Mouse (Mus musculus) midbrain, embryonic 10.5 days (tissue): Measurements from ENCODE around the gene Rsl24d1. TPM values are rescaled to one million over a fixed set of nuclear protein-coding genes. Genes with fewer than 3 reads are reported as not detected.
A peak's percentile ranks its signal among the peaks of the same experiment; 100 is the strongest.
"Not testable (repeated sequence)": the region's sequence is repeated elsewhere in the genome, so short reads cannot be mapped to it uniquely, and the experiment has no call there.

ENCODE experiments used
- DNase-seq: peaks from one replicate; pipeline ENCODE4 v3.0.0-alpha.2; 2017; ENCODE audit warnings: low spot score
- H3K27ac ChIP-seq: fragments of 300-500 bp; sonication (generic); replicated peaks from 2 replicates; pipeline ENCODE4 v1.5.1; 2016; ENCODE audit warnings: mild to moderate bottlenecking
- H3K27me3 ChIP-seq: fragments of 300-500 bp; sonication (generic); 2 replicates; pipeline ENCODE4 v1.6.1; 2016; ENCODE audit warnings: low read depth, mild to moderate bottlenecking; ENCODE audit not compliant: poor library complexity, severe bottlenecking
- H3K36me3 ChIP-seq: fragments of 300-500 bp; sonication (generic); 2 replicates; pipeline ENCODE4 v1.6.1; 2016; ENCODE audit warnings: mild to moderate bottlenecking, moderate library complexity
- H3K4me1 ChIP-seq: fragments of 300-500 bp; sonication (generic); 2 replicates; pipeline ENCODE4 v1.6.1; 2016
- H3K4me3 ChIP-seq: fragments of 300-500 bp; sonication (generic); 2 replicates; pipeline ENCODE4 v1.5.1; 2016; ENCODE audit warnings: mild to moderate bottlenecking, moderate library complexity
- H3K9me3 ChIP-seq: fragments of 300-500 bp; sonication (generic); replicated peaks from 2 replicates; pipeline ENCODE4 v1.6.1; 2016; ENCODE audit warnings: mild to moderate bottlenecking
- WGBS: fragments of 180-500 bp; shearing (Covaris S2); methylation state at CpG from one replicate; pipeline ENCODE4 v1.1.7; 2016; 5-methylcytosine and 5-hydroxymethylcytosine counted together
- polyA plus RNA-seq: library from polyadenylated mRNA; unstranded; fragments of >200 nt; fragmentation: Nextera tagmentation; extraction: Ambion mirVana; gene quantifications from 2 replicates; pipeline ENCODE4 v1.2.1, GENCODE M21; 2016

The Rsl24d1 gene
- polyA plus RNA-seq, result 143 and 150 TPM in 2 replicates

GRCm38 (mm10) chr9:73112919-73113906 is at the start of gene Rsl24d1:
TSS of gene Rsl24d1 (plus strand) at chr9:73113426.
- WGBS, result under 1% methylated on average over 64 of the region's 64 CpGs

DNA sequence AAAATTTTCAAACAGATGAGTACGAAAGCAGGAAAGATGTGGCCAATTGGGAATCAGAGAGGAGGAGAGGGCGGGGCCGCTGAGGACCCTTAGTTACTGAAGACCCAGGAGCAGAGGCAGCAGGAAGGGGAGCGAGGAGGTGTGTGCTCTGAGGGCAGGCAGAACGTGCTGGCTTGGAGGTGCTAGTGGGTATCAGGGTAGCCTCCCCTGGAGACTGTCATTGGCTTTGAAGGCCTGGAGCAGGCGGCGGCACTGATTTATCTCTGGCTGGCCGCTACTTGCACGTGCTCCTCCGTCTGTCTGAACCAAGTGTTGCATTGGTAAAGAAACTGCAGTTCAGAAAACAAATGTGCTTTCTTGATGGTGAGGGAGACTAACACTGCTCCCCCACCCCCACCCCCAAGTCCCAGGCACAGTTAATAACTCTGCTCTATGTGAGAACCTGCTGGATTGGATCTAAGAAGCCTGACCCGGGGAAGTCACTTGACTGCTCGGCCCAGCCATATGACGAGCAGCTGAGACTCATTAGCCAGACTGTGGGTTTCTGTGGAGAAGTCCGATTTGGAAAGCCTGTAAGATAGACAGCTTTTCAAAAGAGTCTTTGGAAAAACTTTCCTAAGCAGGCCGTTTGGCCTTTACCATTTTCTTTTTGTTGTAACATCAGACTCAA is 49.5 kb upstream of the Rsl24d1 start:
- Histone ChIP-seq H3K36me3 (no peaks in the 10 kb centered on the region), H3K27ac (no peak overlapping the region), H3K27me3 (no peaks in the 10 kb centered on the region), H3K4me3 (no peak overlapping the region), H3K4me1 (peaks cover 24% of the 10 kb centered on the region), H3K9me3 (no peaks in the 10 kb centered on the region)
- 41% methylated on average over 15 of the region's 15 CpGs for WGBS
- no peak for DNase-seq

More at GRCm38 (mm10) chr9:73112919-73113906, at the start of gene Rsl24d1:
- no peaks in the 10 kb centered on the region for H3K9me3 ChIP-seq
- peak within 1 kb of the TSS; percentile 87 for H3K4me3 ChIP-seq
- DNase-seq, result peak; percentile 87
- peak within 1 kb of the TSS; percentile 86 for H3K27ac ChIP-seq
- peaks cover 16% of the 10 kb centered on the region for H3K4me1 ChIP-seq
- H3K36me3 ChIP-seq, result peaks cover 32% of the 10 kb centered on the region
- no peaks in the 10 kb centered on the region for H3K27me3 ChIP-seq

DNA sequence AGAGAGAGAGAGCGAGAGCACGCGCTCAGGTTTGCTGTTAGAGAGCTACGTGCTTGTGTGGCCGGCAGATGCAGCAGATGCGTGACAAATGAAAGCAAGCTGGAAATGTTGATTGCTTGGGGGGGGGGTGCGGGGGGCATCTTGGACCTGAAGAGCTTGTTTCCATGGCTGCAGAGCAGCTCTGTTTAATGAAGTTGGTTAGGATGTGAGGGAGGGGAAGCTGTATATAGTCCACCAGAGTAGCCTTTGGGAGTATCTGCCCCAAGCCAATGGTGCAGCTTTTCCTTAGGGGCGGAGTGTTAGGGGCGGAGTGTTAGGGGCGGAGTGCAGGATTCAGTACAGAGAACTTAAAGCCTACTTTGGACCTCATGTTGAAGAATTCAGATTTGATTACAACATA is 46.1 kb upstream of the Rsl24d1 start:
- H3K36me3 ChIP-seq, result no peaks in the 10 kb centered on the region
- no peaks in the 10 kb centered on the region for H3K27me3 ChIP-seq
- 0 out of 2 replicates have a peak overlapping the region, but pooled peaks have one; percentile 2 for H3K27ac ChIP-seq
- H3K4me1 ChIP-seq, result peaks cover 24% of the 10 kb centered on the region
- H3K4me3 ChIP-seq, result peak overlapping the region; percentile 11; the same call in 1 of the 2 replicates
- no peak for DNase-seq
- 38% methylated on average over 10 of the region's 10 CpGs for WGBS
- H3K9me3 ChIP-seq, result no peaks in the 10 kb centered on the region

DNA sequence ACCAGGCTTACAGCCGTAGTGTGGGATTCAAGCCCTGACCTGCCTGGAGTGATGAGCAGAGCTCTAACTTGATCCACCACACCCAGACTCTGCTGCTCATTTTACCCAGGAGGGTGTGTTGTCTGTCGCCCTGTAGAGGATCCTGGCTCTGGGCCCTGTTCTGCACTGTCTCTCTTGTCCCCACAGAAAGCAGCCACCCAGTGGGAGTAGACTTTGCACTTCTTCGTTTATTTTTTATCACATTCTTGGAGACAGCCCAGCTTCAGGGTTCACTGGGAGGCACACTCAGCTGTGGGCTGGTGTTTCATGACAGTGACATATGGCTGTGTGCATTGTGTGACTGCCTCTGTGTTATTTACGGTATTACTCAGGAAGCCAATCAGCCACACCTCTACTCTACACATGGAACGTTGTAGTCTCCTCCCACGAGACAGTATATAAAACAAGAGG is 45.0 kb upstream of the Rsl24d1 start:
- H3K9me3 ChIP-seq, result no peaks in the 10 kb centered on the region
- WGBS, result 75% methylated on average over 6 of the region's 6 CpGs
- H3K27ac ChIP-seq, result no peak overlapping the region
- H3K27me3 ChIP-seq, result no peaks in the 10 kb centered on the region
- no peak overlapping the region for H3K4me3 ChIP-seq
- no peak for DNase-seq
- no peaks in the 10 kb centered on the region for H3K36me3 ChIP-seq
- peaks cover 24% of the 10 kb centered on the region for H3K4me1 ChIP-seq

- Histone ChIP-seq H3K27me3 (no peaks in the 10 kb centered on the region), H3K27ac (no peak overlapping the region), H3K4me3 (no peak overlapping the region), H3K9me3 (no peaks in the 10 kb centered on the region), H3K36me3 (no peaks in the 10 kb centered on the region), H3K4me1 (peaks cover 20% of the 10 kb centered on the region)
- no peak for DNase-seq
- WGBS, result 92% methylated on average over 6 of the region's 6 CpGs
Measured at GRCm38 (mm10) chr9:73068688-73069087, 44.5 kb upstream of the Rsl24d1 start.

- Histone ChIP-seq H3K9me3 (no peaks in the 10 kb centered on the region), H3K4me3 (no peak overlapping the region), H3K4me1 (peaks cover 17% of the 10 kb centered on the region), H3K36me3 (no peaks in the 10 kb centered on the region), H3K27me3 (no peaks in the 10 kb centered on the region), H3K27ac (no peak overlapping the region)
- 75% methylated on average over 10 of the region's 10 CpGs for WGBS
- no peak for DNase-seq
Measured at GRCm38 (mm10) chr9:73070971-73071659, 42.1 kb upstream of the Rsl24d1 start.

DNA sequence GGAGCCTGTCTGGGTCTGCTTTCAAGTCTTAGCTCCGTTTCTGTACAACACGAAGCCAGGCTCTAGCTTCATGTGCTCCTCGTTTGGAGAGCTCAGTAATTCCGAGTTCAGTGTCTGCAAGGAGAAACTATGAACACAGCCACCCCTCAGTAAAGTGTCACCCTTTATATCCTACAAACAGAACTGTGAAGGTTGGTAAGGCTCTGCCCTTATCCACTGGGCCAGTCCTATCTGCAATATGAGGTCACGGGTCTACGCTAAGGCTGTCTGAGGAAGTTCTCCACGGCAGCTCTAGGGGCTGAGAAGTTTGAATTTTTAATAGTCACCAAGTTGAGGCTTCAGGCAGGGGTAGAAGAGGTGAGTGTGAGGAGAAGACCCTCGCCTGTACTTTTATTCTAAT is 40.8 kb upstream of the Rsl24d1 start:
- WGBS, result 86% methylated on average over 8 of the region's 8 CpGs
- Histone ChIP-seq H3K4me3 (no peak overlapping the region), H3K4me1 (peaks cover 8% of the 10 kb centered on the region), H3K36me3 (no peaks in the 10 kb centered on the region), H3K27ac (no peak overlapping the region), H3K27me3 (no peaks in the 10 kb centered on the region), H3K9me3 (no peaks in the 10 kb centered on the region)
- no peak for DNase-seq

GRCm38 (mm10) chr9:73073169-73073568 is 40.1 kb upstream of the Rsl24d1 start:
- H3K27me3 ChIP-seq, result no peaks in the 10 kb centered on the region
- H3K27ac ChIP-seq, result no peak overlapping the region
- H3K4me1 ChIP-seq, result peaks cover 2% of the 10 kb centered on the region
- no peaks in the 10 kb centered on the region for H3K36me3 ChIP-seq
- H3K9me3 ChIP-seq, result no peaks in the 10 kb centered on the region
- DNase-seq, result no peak
- no peak overlapping the region for H3K4me3 ChIP-seq
- WGBS, result 92% methylated on average over 5 of the region's 5 CpGs

- H3K4me1 ChIP-seq, H3K27ac ChIP-seq, H3K27me3 ChIP-seq, H3K36me3 ChIP-seq, DNase-seq, H3K4me3 ChIP-seq, H3K9me3 ChIP-seq: not testable (repeated sequence)
- WGBS, result 84% methylated on average over 11 of the region's 12 CpGs
Measured at GRCm38 (mm10) chr9:73079349-73079748, 33.9 kb upstream of the Rsl24d1 start.

DNA sequence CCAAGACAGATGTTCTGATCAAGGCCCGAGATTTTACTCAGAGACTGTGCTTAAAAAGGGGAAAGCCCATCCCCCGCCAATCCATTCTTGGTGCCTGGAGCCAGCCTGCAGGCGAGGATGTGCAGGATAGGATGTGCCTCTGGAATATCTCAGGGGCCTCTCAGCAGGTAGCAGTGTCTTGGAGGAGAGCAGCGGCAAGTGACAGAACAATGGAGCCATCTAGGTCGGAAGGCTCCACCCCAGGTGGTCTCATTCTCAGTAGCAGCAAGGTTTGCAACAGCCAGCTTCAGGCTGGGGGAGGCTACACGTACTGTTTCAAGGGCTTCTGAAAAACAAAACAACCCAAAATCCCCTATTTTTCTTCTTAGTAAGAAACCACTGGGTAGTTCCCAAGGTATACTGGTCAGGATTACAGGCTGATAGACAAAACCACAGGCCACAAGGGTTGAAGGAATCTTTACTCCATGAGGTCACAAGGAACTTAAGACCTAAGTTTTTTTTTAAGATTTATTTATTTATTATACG is 33.4 kb upstream of the Rsl24d1 start:
- H3K36me3 ChIP-seq, result no peaks in the 10 kb centered on the region
- DNase-seq, result no peak
- H3K27ac ChIP-seq, result no peak overlapping the region
- no peaks in the 10 kb centered on the region for H3K9me3 ChIP-seq
- no peaks in the 10 kb centered on the region for H3K27me3 ChIP-seq
- no peak overlapping the region for H3K4me3 ChIP-seq
- no peaks in the 10 kb centered on the region for H3K4me1 ChIP-seq
- WGBS, result 37% methylated on average over 7 of the region's 7 CpGs

GRCm38 (mm10) chr9:73082291-73083000 is 30.8 kb upstream of the Rsl24d1 start:
- no peak overlapping the region for H3K4me3 ChIP-seq
- no peaks in the 10 kb centered on the region for H3K27me3 ChIP-seq
- WGBS, result 84% methylated on average over 8 of the region's 8 CpGs
- DNase-seq, result no peak
- no peaks in the 10 kb centered on the region for H3K36me3 ChIP-seq
- H3K27ac ChIP-seq, result no peak overlapping the region
- no peaks in the 10 kb centered on the region for H3K9me3 ChIP-seq
- H3K4me1 ChIP-seq, result no peaks in the 10 kb centered on the region

GRCm38 (mm10) chr9:73083956-73084355 is 29.3 kb upstream of the Rsl24d1 start:
- WGBS, result 80% methylated on average over 6 of the region's 6 CpGs

More at GRCm38 (mm10) chr9:73083956-73084355, 29.3 kb upstream of the Rsl24d1 start:
- Histone ChIP-seq H3K4me3 (no peak overlapping the region), H3K27me3 (no peaks in the 10 kb centered on the region), H3K4me1 (no peaks in the 10 kb centered on the region), H3K27ac (no peak overlapping the region), H3K36me3 (no peaks in the 10 kb centered on the region), H3K9me3 (no peaks in the 10 kb centered on the region)
- no peak for DNase-seq
